Mouse (Mus musculus): ENCODE measurements around the gene Pus7.

DNA sequence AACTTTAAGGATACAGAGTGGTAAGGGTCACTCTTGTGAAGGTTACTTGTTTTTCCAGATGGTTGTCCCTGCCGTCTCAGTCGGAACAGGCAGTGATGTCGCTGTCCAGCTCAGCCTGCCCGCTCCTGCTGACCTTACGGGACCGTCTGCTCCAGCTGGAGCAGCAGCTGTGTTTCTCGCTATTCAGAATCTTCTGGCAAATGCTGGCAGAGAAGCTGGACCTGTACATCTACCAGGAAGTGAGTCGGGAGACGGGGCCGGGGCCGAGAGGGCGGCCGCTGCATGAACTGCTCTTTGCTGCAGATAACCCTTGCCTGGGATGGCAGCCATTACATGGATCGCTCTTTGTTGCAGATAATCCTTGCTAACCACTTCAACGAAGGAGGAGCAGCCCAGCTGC, 33.2 kb upstream of the Pus7 start:
- TF ChIP-seq POLR2A (IDR thresholded peaks at IDR 0.05; ENCODE audit: low read depth, low read length) (no peak), CTCF (conservative IDR thresholded peaks at IDR 0.05; ENCODE audit: insufficient read depth, insufficient read length, low read depth, low read length) (no peak)
